In genomic region chr2:57116366-57117200, GRCm38 (mm10) we compare ENCODE assay signal across 8 mouse cellular contexts. TPM values are rescaled to one million over a fixed set of nuclear protein-coding genes. Genes with fewer than 3 reads are reported as not detected.
DNase-seq lines count a peak whose midpoint lies in the region; ATAC-seq and TF ChIP-seq lines count a peak whose summit lies in the region.

No protein-coding gene starts in this region.

- intact Hi-C loops in heart, postnatal 36 days (cut with DNase I) = loop anchor here (2.0 to 10.0 kb wide), 4 partner anchors 122 to 738 kb away; no protein-coding TSS in a partner anchor

- H3K27ac ChIP-seq in forebrain, embryonic 16.5 days (ENCODE audit: low read length) = peak overlapping the region; percentile 66
- H3K27ac ChIP-seq in layer of hippocampus, adult 2 months = peak overlapping the region; percentile 96
- peak overlapping the region; percentile 91 for H3K27ac ChIP-seq in lung, postnatal 0 days (ENCODE audit: low read length)

- H3K9ac ChIP-seq in forebrain, embryonic 16.5 days (replicated peaks; ENCODE audit: low read depth, low read length) = peak overlapping the region; percentile 52
- peak overlapping the region; percentile 63 for H3K9ac ChIP-seq in lung, postnatal 0 days (replicated peaks; ENCODE audit: low read depth)

- H3K9me3 ChIP-seq in forebrain, embryonic 16.5 days (ENCODE audit: control insufficient read depth, low read length) = no peaks in the 10 kb centered on the region
- H3K9me3 ChIP-seq in lung, postnatal 0 days (ENCODE audit: low read length) = no peaks in the 10 kb centered on the region

- no peak; the same call in none of the 2 replicates for TF ChIP-seq CTCF in layer of hippocampus, adult 2 months (conservative IDR thresholded peaks at IDR 0.05)
- peak; percentile 48 for TF ChIP-seq CTCF in lung, postnatal 0 days (IDR thresholded peaks at IDR 0.05)

- peak overlapping the region; percentile 100 for H3K4me2 ChIP-seq in forebrain, embryonic 16.5 days (ENCODE audit: low read length)
- peak overlapping the region; percentile 95 for H3K4me2 ChIP-seq in lung, postnatal 0 days (replicated peaks; ENCODE audit: low read depth, low read length)

- H3K27me3 ChIP-seq in forebrain, embryonic 16.5 days (replicated peaks; ENCODE audit: control insufficient read depth, insufficient read depth, low read length) = peaks cover 14% of the 10 kb centered on the region
- peaks cover 22% of the 10 kb centered on the region for H3K27me3 ChIP-seq in lung, postnatal 0 days (replicated peaks; ENCODE audit: insufficient read depth, low read length)

- peaks cover 31% of the 10 kb centered on the region for H3K4me1 ChIP-seq in forebrain, embryonic 16.5 days (replicated peaks; ENCODE audit: control insufficient read depth, insufficient read depth, low read length)
- H3K4me1 ChIP-seq in lung, postnatal 0 days (ENCODE audit: insufficient read depth, low read depth, low read length) = no peaks in the 10 kb centered on the region; the same call in 1 of the 2 replicates

- H3K36me3 ChIP-seq in forebrain, embryonic 16.5 days (ENCODE audit: control insufficient read depth, insufficient read depth) = no peaks in the 10 kb centered on the region
- H3K36me3 ChIP-seq in lung, postnatal 0 days (ENCODE audit: insufficient read depth, low read length) = no peaks in the 10 kb centered on the region

- ATAC-seq in forebrain, embryonic 16.5 days = peak; percentile 47
- peak; percentile 86 for ATAC-seq in lung, postnatal 0 days

- WGBS in forebrain, embryonic 16.5 days = under 1% methylated on average over 46 of the region's 47 CpGs
- under 1% methylated on average over 45 of the region's 47 CpGs for WGBS in lung, postnatal 0 days

- DNase-seq in MN1 (ENCODE audit: low spot score) = peak; percentile 85
- DNase-seq in cerebellum, adult 11-12 months = peak; percentile 80
- peak; percentile 82 for DNase-seq in heart, postnatal 36 days
- DNase-seq in layer of hippocampus, adult 2 months (ENCODE audit: low spot score in 2 of 2) = peak; percentile 61 to 74
- DNase-seq in lung, postnatal 0 days (ENCODE audit: low spot score) = peak; percentile 94
- peak; percentile 35 for DNase-seq in ovary, postnatal 10 days (ENCODE audit: low spot score)
- DNase-seq in urinary bladder, adult 2 months (ENCODE audit: low spot score) = peak; percentile 68

- peak overlapping the region; percentile 78 for H3K4me3 ChIP-seq in forebrain, embryonic 16.5 days (replicated peaks; ENCODE audit: low read length)
- peak overlapping the region; percentile 71 for H3K4me3 ChIP-seq in layer of hippocampus, adult 2 months
- peak overlapping the region; percentile 85 for H3K4me3 ChIP-seq in lung, postnatal 0 days (ENCODE audit: low read depth, low read length)

- TF ChIP-seq EP300 in lung, postnatal 0 days (IDR thresholded peaks at IDR 0.05) = peak; percentile 87

RNA-seq across cellular contexts. Expression of gene Nr4a2, which starts 7.2 kb away (rescaled TPM):
- polyA plus RNA-seq in forebrain, embryonic 16.5 days (2015; fragmentation: Nextera tagmentation; extraction: Ambion mirVana) = 25.9 and 28.5 TPM in 2 replicates
- total RNA-seq in heart, postnatal 36 days (2021) = 1 to 10 TPM; 1.2 to 4.5 TPM
- 10 to 100 TPM; 52.5 to 55.0 TPM for total RNA-seq in layer of hippocampus, adult 2 months (2021)
- 2.7 and 2.9 TPM in 2 replicates for polyA plus RNA-seq in lung, postnatal 0 days (2015; fragmentation: Nextera tagmentation; extraction: Ambion mirVana)
- 1.5 and 2.2 TPM in 2 replicates for polyA plus RNA-seq in urinary bladder, adult 2 months (2012; rRNA removed)

Comparison
In these comparisons a context has a peak if more than half of its experiments do, and no peak if none do; other contexts are left out.
1. Peak in every context shown above with its lines: DNase-seq, ATAC-seq, H3K4me3 ChIP-seq and H3K27ac ChIP-seq.
2. DNase-seq: peak in every context shown above with its lines; median percentile 94 in lung, postnatal 0 days; 85 in MN1; 82 in heart, postnatal 36 days; 80 in cerebellum, adult 11-12 months; 68 in urinary bladder, adult 2 months; 68 in layer of hippocampus, adult 2 months; 35 in ovary, postnatal 10 days.